Mouse (Mus musculus) erythroblast, embryonic 14.5 days (primary cell): Measurements from ENCODE around the gene Stat5a. TPM values are rescaled to one million over a fixed set of nuclear protein-coding genes. Genes with fewer than 3 reads are reported as not detected.

Experiments
- H3K27me3 ChIP-seq: 2 replicates; pipeline ENCODE4 v1.6.1; 2012; ENCODE audit warnings: inconsistent platforms; ENCODE audit not compliant: control insufficient read depth
- H3K36me3 ChIP-seq: 2 replicates; pipeline ENCODE4 v1.6.1; 2012; ENCODE audit warnings: mild to moderate bottlenecking, inconsistent platforms; ENCODE audit not compliant: control insufficient read depth
- H3K4me1 ChIP-seq: 2 replicates; pipeline ENCODE4 v1.6.1; 2012; ENCODE audit warnings: inconsistent platforms; ENCODE audit not compliant: control insufficient read depth
- H3K4me3 ChIP-seq: replicated peaks from 2 replicates; pipeline ENCODE3; 2012; ENCODE audit warnings: moderate library complexity, mild to moderate bottlenecking, inconsistent platforms
- H3K9me3 ChIP-seq: 2 replicates; pipeline ENCODE4 v1.6.1; 2012; ENCODE audit warnings: low read length, inconsistent platforms, mixed read lengths; ENCODE audit not compliant: control insufficient read depth
- GATA1 ChIP-seq: IDR thresholded peaks from 2 replicates; pipeline ENCODE4 v1.6.1; 2012; ENCODE audit warnings: low read length, inconsistent platforms, mixed read lengths
- TAL1 ChIP-seq: IDR thresholded peaks from 3 replicates; pipeline ENCODE4 v1.6.1; 2012; ENCODE audit warnings: low read length, inconsistent platforms, mixed read lengths
- polyA plus RNA-seq: library from polyadenylated mRNA; stranded (reverse); fragments of >175 nt; gene quantifications from 2 replicates; pipeline ENCODE4 v1.2.3, GENCODE M21; 2012

Stat5a gene
- polyA plus RNA-seq, 1 experiment = 0.17 TPM

GRCm38 (mm10) chr11:100852088-100852487 lies 7.1 kb upstream of the Stat5a start:
- no peaks in the 10 kb centered on the region for H3K36me3 ChIP-seq
- peaks cover 35% of the 10 kb centered on the region for H3K4me1 ChIP-seq
- TF ChIP-seq GATA1 (no peak), TAL1 (no peak)
- no peak overlapping the region for H3K4me3 ChIP-seq
- H3K9me3 ChIP-seq = no peaks in the 10 kb centered on the region
- peaks cover 49% of the 10 kb centered on the region for H3K27me3 ChIP-seq

GRCm38 (mm10) chr11:100853018-100853417 lies 6.1 kb upstream of the Stat5a start:
- Histone ChIP-seq H3K9me3 (no peaks in the 10 kb centered on the region), H3K4me3 (no peak overlapping the region), H3K36me3 (no peaks in the 10 kb centered on the region), H3K4me1 (peaks cover 30% of the 10 kb centered on the region), H3K27me3 (peaks cover 52% of the 10 kb centered on the region)
- TF ChIP-seq GATA1 = no peak

- Histone ChIP-seq H3K4me3 (no peak overlapping the region), H3K27me3 (peaks cover 53% of the 10 kb centered on the region), H3K9me3 (no peaks in the 10 kb centered on the region), H3K4me1 (peaks cover 24% of the 10 kb centered on the region), H3K36me3 (no peaks in the 10 kb centered on the region)
- TF ChIP-seq TAL1 = no peak
- no peak for TF ChIP-seq GATA1
Observed at GRCm38 (mm10) chr11:100854268-100854667, 4.9 kb upstream of the Stat5a start.

- Histone ChIP-seq H3K27me3 (peaks cover 56% of the 10 kb centered on the region), H3K4me1 (peaks cover 24% of the 10 kb centered on the region), H3K4me3 (no peak overlapping the region), H3K9me3 (no peaks in the 10 kb centered on the region), H3K36me3 (no peaks in the 10 kb centered on the region)
- TF ChIP-seq GATA1 (no peak), TAL1 (no peak)
Observed at GRCm38 (mm10) chr11:100855178-100855577, 4.0 kb upstream of the Stat5a start.

GRCm38 (mm10) chr11:100857960-100858359 lies 1.2 kb upstream of the Stat5a start:
- no peak overlapping the region for H3K4me3 ChIP-seq
- no peaks in the 10 kb centered on the region for H3K9me3 ChIP-seq
- no peak for TF ChIP-seq GATA1
- no peak for TF ChIP-seq TAL1
- H3K27me3 ChIP-seq = peaks cover 36% of the 10 kb centered on the region
- H3K36me3 ChIP-seq = peaks cover 1% of the 10 kb centered on the region; the same call in 1 of the 2 replicates
- H3K4me1 ChIP-seq = peaks cover 36% of the 10 kb centered on the region

- Histone ChIP-seq H3K9me3 (no peaks in the 10 kb centered on the region), H3K27me3 (peaks cover 19% of the 10 kb centered on the region), H3K4me3 (peak overlapping the region; percentile 67), H3K36me3 (peaks cover 2% of the 10 kb centered on the region; the same call in 1 of the 2 replicates), H3K4me1 (peaks cover 36% of the 10 kb centered on the region)
- no peak for TF ChIP-seq TAL1
- no peak for TF ChIP-seq GATA1
Observed at GRCm38 (mm10) chr11:100859579-100860075, 476 bp downstream of the Stat5a start.

- H3K4me3 ChIP-seq = peak overlapping the region; percentile 67
- H3K27me3 ChIP-seq = peaks cover 16% of the 10 kb centered on the region
- no peak for TF ChIP-seq GATA1
- no peak for TF ChIP-seq TAL1
- no peaks in the 10 kb centered on the region for H3K9me3 ChIP-seq
- peaks cover 6% of the 10 kb centered on the region for H3K36me3 ChIP-seq
- peaks cover 36% of the 10 kb centered on the region for H3K4me1 ChIP-seq
Observed at GRCm38 (mm10) chr11:100860198-100861048, 1.3 kb downstream of the Stat5a start.

GRCm38 (mm10) chr11:100861335-100861734 lies 2.2 kb downstream of the Stat5a start:
- peaks cover 42% of the 10 kb centered on the region for H3K4me1 ChIP-seq
- peak overlapping the region; percentile 67 for H3K4me3 ChIP-seq
- no peak for TF ChIP-seq GATA1
- no peak for TF ChIP-seq TAL1
- H3K36me3 ChIP-seq = peaks cover 9% of the 10 kb centered on the region
- peaks cover 12% of the 10 kb centered on the region for H3K27me3 ChIP-seq
- no peaks in the 10 kb centered on the region for H3K9me3 ChIP-seq

- Histone ChIP-seq H3K36me3 (peaks cover 9% of the 10 kb centered on the region), H3K27me3 (peaks cover 10% of the 10 kb centered on the region), H3K9me3 (no peaks in the 10 kb centered on the region), H3K4me3 (no peak overlapping the region), H3K4me1 (peaks cover 42% of the 10 kb centered on the region)
- TF ChIP-seq GATA1 (no peak), TAL1 (no peak)
Observed at GRCm38 (mm10) chr11:100861836-100862235, 2.7 kb downstream of the Stat5a start.
